Comparison of ENCODE assay signal across 17 mouse cellular contexts in genomic region chr9:93328997-93329682, GRCm38 (mm10).
DNase-seq lines count a peak whose midpoint lies in the region; ATAC-seq and TF ChIP-seq lines count a peak whose summit lies in the region.
"Had no signal": no experiment of that assay in that cellular context is flagged by ENCODE, and none has a peak within 500 bp of the region (broad histone marks: within the 10 kb centered on the region; RNA-seq: fewer than 3 reads in every experiment).

No protein-coding gene starts in this region.

- no peak overlapping the region for H3K27ac ChIP-seq in forebrain, embryonic 14.5 days (ENCODE audit: low read depth, low read length)
- H3K27ac ChIP-seq in forebrain, postnatal 0 days (ENCODE audit: low read depth, low read length): no peak overlapping the region
- H3K27ac ChIP-seq in midbrain, postnatal 0 days (ENCODE audit: low read depth, low read length): no peak overlapping the region
- no peak overlapping the region for H3K27ac ChIP-seq in midbrain, embryonic 11.5 days (ENCODE audit: low read depth, low read length)
- H3K27ac ChIP-seq: heart, embryonic 10.5 days; limb, embryonic 13.5 days; macrophage had no signal

- no peak overlapping the region for H3K4me3 ChIP-seq in forebrain, embryonic 14.5 days (ENCODE audit: low read depth, low read length)
- H3K4me3 ChIP-seq in forebrain, postnatal 0 days (ENCODE audit: low read depth, low read length): no peak overlapping the region
- H3K4me3 ChIP-seq in midbrain, postnatal 0 days (ENCODE audit: low read depth, low read length): no peak overlapping the region
- no peak overlapping the region for H3K4me3 ChIP-seq in midbrain, embryonic 11.5 days (ENCODE audit: low read depth, low read length)
- H3K4me3 ChIP-seq: heart, embryonic 10.5 days; limb, embryonic 13.5 days had no signal

- H3K4me1 ChIP-seq in forebrain, embryonic 14.5 days (ENCODE audit: control insufficient read depth, insufficient read depth, low read length): 0 out of 2 replicates have a peak, but pooled peaks cover 4% of the 10 kb centered on the region
- no peaks in the 10 kb centered on the region for H3K4me1 ChIP-seq in forebrain, postnatal 0 days (ENCODE audit: insufficient read depth)
- H3K4me1 ChIP-seq in midbrain, postnatal 0 days (ENCODE audit: insufficient read depth, low read length): no peaks in the 10 kb centered on the region
- H3K4me1 ChIP-seq in midbrain, embryonic 11.5 days (ENCODE audit: control insufficient read depth, insufficient read depth, low read length): no peaks in the 10 kb centered on the region
- H3K4me1 ChIP-seq: heart, embryonic 10.5 days; limb, embryonic 13.5 days had no signal

- peak; percentile 47 for DNase-seq in forebrain, embryonic 14.5 days (ENCODE audit: low spot score)
- no peak for DNase-seq in forebrain, postnatal 0 days
- peak; percentile 57 for DNase-seq in midbrain, postnatal 0 days (ENCODE audit: low spot score)
- DNase-seq in midbrain, embryonic 11.5 days (ENCODE audit: low spot score, missing footprints): no peak
- DNase-seq in cerebellum, postnatal 10 days: peak; percentile 51 to 80
- no peak for DNase-seq in thymus, postnatal 0 days (ENCODE audit: low spot score)
- DNase-seq in urinary bladder, postnatal 25 days (ENCODE audit: low spot score): no peak
- DNase-seq in adrenal gland, adult 2 months: no peak
- DNase-seq: gastrocnemius, postnatal 14 days; kidney, adult 11 months; kidney, postnatal 25 days; liver, postnatal 0 days; right cerebral cortex, postnatal 4 days; thymus, postnatal 36 days had no signal

- no peak overlapping the region for H3K4me2 ChIP-seq in forebrain, embryonic 14.5 days (ENCODE audit: low read length)
- no peak overlapping the region for H3K4me2 ChIP-seq in forebrain, postnatal 0 days (ENCODE audit: low read depth)
- no peak overlapping the region for H3K4me2 ChIP-seq in midbrain, postnatal 0 days (ENCODE audit: low read depth, low read length, poor library complexity, severe bottlenecking)
- H3K4me2 ChIP-seq in midbrain, embryonic 11.5 days: no peak overlapping the region
- H3K4me2 ChIP-seq: limb, embryonic 13.5 days had no signal

- peak; percentile 40 for ATAC-seq in forebrain, embryonic 14.5 days
- ATAC-seq in forebrain, postnatal 0 days: no peak
- peak; percentile 52; the same call in 1 of the 2 replicates for ATAC-seq in midbrain, postnatal 0 days (ENCODE audit: low FRiP score)
- ATAC-seq in midbrain, embryonic 11.5 days (ENCODE audit: low FRiP score): no peak
- ATAC-seq: liver, postnatal 0 days had no signal

- no peaks in the 10 kb centered on the region for H3K27me3 ChIP-seq in forebrain, embryonic 14.5 days (replicated peaks; ENCODE audit: control insufficient read depth, insufficient read depth, low read length)
- H3K27me3 ChIP-seq in forebrain, postnatal 0 days (ENCODE audit: insufficient read depth, low read length): no peaks in the 10 kb centered on the region
- H3K27me3 ChIP-seq in midbrain, postnatal 0 days (ENCODE audit: insufficient read depth, low read length): no peaks in the 10 kb centered on the region
- no peaks in the 10 kb centered on the region for H3K27me3 ChIP-seq in midbrain, embryonic 11.5 days (ENCODE audit: control insufficient read depth, insufficient read depth, low read length)
- H3K27me3 ChIP-seq: limb, embryonic 13.5 days had no signal

- no peaks in the 10 kb centered on the region for H3K9me3 ChIP-seq in forebrain, embryonic 14.5 days (replicated peaks; ENCODE audit: control insufficient read depth, low read length)
- H3K9me3 ChIP-seq in forebrain, postnatal 0 days (ENCODE audit: low read length): no peaks in the 10 kb centered on the region
- no peaks in the 10 kb centered on the region for H3K9me3 ChIP-seq in midbrain, postnatal 0 days (ENCODE audit: low read length)
- no peaks in the 10 kb centered on the region for H3K9me3 ChIP-seq in midbrain, embryonic 11.5 days (ENCODE audit: control insufficient read depth, low read length)
- H3K9me3 ChIP-seq: heart, embryonic 10.5 days; limb, embryonic 13.5 days had no signal

- WGBS in forebrain, embryonic 14.5 days: 28% methylated on average over 2 of the region's 2 CpGs
- 24% methylated on average over 2 of the region's 2 CpGs for WGBS in forebrain, postnatal 0 days
- 42% methylated on average over 2 of the region's 2 CpGs for whole genome bisulfite sequencing in midbrain, postnatal 0 days
- WGBS in midbrain, embryonic 11.5 days: 57% methylated on average over 2 of the region's 2 CpGs

- no peaks in the 10 kb centered on the region for H3K36me3 ChIP-seq in forebrain, embryonic 14.5 days (ENCODE audit: control insufficient read depth, insufficient read depth, low read length)
- H3K36me3 ChIP-seq in forebrain, postnatal 0 days (ENCODE audit: insufficient read depth): no peaks in the 10 kb centered on the region
- H3K36me3 ChIP-seq in midbrain, postnatal 0 days (ENCODE audit: insufficient read depth, low read length): no peaks in the 10 kb centered on the region
- H3K36me3 ChIP-seq in midbrain, embryonic 11.5 days (ENCODE audit: control insufficient read depth, insufficient read depth, low read length): no peaks in the 10 kb centered on the region
- H3K36me3 ChIP-seq: heart, embryonic 10.5 days; limb, embryonic 13.5 days had no signal

- TF ChIP-seq CTCF in forebrain, postnatal 0 days (IDR thresholded peaks at IDR 0.05; ENCODE audit: low read depth): no peak
- no peak for TF ChIP-seq CTCF in midbrain, postnatal 0 days (IDR thresholded peaks at IDR 0.05)

- H3K9ac ChIP-seq in forebrain, embryonic 14.5 days (ENCODE audit: low read length): no peak overlapping the region
- H3K9ac ChIP-seq in forebrain, postnatal 0 days: no peak overlapping the region
- H3K9ac ChIP-seq in midbrain, postnatal 0 days (replicated peaks; ENCODE audit: low read length, poor library complexity, severe bottlenecking): no peak overlapping the region
- H3K9ac ChIP-seq in midbrain, embryonic 11.5 days (ENCODE audit: low read length): no peak overlapping the region
- H3K9ac ChIP-seq: limb, embryonic 13.5 days; liver, postnatal 0 days had no signal

Comparison
In these comparisons a context has a peak if more than half of its experiments do, and no peak if none do; other contexts are left out.
1. ATAC-seq: peak in forebrain, embryonic 14.5 days (single experiment) and midbrain, postnatal 0 days (single experiment); none in forebrain, postnatal 0 days (single experiment) and midbrain, embryonic 11.5 days (single experiment).
2. DNase-seq: peak in forebrain, embryonic 14.5 days (single experiment), midbrain, postnatal 0 days (single experiment) and cerebellum, postnatal 10 days (2 of 2); none in forebrain, postnatal 0 days (single experiment), midbrain, embryonic 11.5 days (single experiment), thymus, postnatal 0 days (single experiment), urinary bladder, postnatal 25 days (single experiment) and adrenal gland, adult 2 months (single experiment).